Mouse (Mus musculus) limb, embryonic 11.5 days (tissue): ENCODE measurements around the gene Fars2. TPM values are rescaled to one million over a fixed set of nuclear protein-coding genes. Genes with fewer than 3 reads are reported as not detected.

Experiments
- ATAC-seq: fragments of 200-750 bp; cut with Nextera tagmentation; 2 replicates; pipeline ENCODE4 v1.8.0; 2017; ENCODE audit warnings: low read depth; ENCODE audit not compliant: insufficient number of reproducible peaks, low FRiP score, low TSS enrichment
- DNase-seq: peaks from one replicate; pipeline ENCODE4 v3.0.0-alpha.2; 2015; ENCODE audit warnings: low spot score
- H3K27ac ChIP-seq: fragments of 300-500 bp; sonication (generic); replicated peaks from 2 replicates; pipeline ENCODE4 v1.5.1; 2014; ENCODE audit warnings: low read depth, mild to moderate bottlenecking, low read length
- H3K27me3 ChIP-seq: fragments of 300-500 bp; sonication (generic); 2 replicates; pipeline ENCODE4 v1.6.1; 2014; ENCODE audit warnings: mild to moderate bottlenecking, low read length, mixed read lengths; ENCODE audit not compliant: control insufficient read depth, insufficient read depth
- H3K36me3 ChIP-seq: fragments of 300-500 bp; sonication (generic); 2 replicates; pipeline ENCODE4 v1.6.1; 2014; ENCODE audit warnings: mild to moderate bottlenecking, low read length, moderate library complexity, mixed read lengths; ENCODE audit not compliant: control insufficient read depth, insufficient read depth
- H3K4me1 ChIP-seq: fragments of 300-500 bp; sonication (generic); 2 replicates; pipeline ENCODE4 v1.6.1; 2014; ENCODE audit warnings: low read length, mixed read lengths; ENCODE audit not compliant: control insufficient read depth, insufficient read depth
- H3K4me2 ChIP-seq: fragments of 300-500 bp; sonication (generic); 2 replicates; pipeline ENCODE4 v1.6.1; 2014; ENCODE audit warnings: low read depth, mild to moderate bottlenecking, moderate library complexity; ENCODE audit not compliant: severe bottlenecking
- H3K4me3 ChIP-seq: fragments of 300-500 bp; sonication (generic); 2 replicates; pipeline ENCODE4 v1.5.1; 2014; ENCODE audit warnings: low read depth, low read length
- H3K9ac ChIP-seq: fragments of 300-500 bp; sonication (generic); 2 replicates; pipeline ENCODE4 v1.6.1; 2014; ENCODE audit warnings: mild to moderate bottlenecking, low read length
- H3K9me3 ChIP-seq: fragments of 300-500 bp; sonication (generic); 2 replicates; pipeline ENCODE4 v1.6.1; 2016; ENCODE audit warnings: low read length; ENCODE audit not compliant: control insufficient read depth
- WGBS: fragments of 180-500 bp; shearing (Covaris S2); extraction: QIAGEN DNeasy Blood & Tissue Kit; methylation state at CpG from one replicate; pipeline ENCODE4 v1.1.7; 2014; 5-methylcytosine and 5-hydroxymethylcytosine counted together
- polyA plus RNA-seq: library from polyadenylated mRNA; unstranded; fragments of >200 nt; fragmentation: Nextera tagmentation; extraction: Ambion mirVana; gene quantifications from 2 replicates; pipeline ENCODE4 v1.2.1, GENCODE M21; 2014

Fars2 gene
- polyA plus RNA-seq, 1 experiment from 2014 or later: 25.9 TPM

- DNase-seq (no peak), ATAC-seq (no peak)
- Histone ChIP-seq H3K4me3 (no peak overlapping the region), H3K9ac (no peak overlapping the region), H3K36me3 (no peaks in the 10 kb centered on the region), H3K27ac (no peak overlapping the region), H3K4me2 (no peak overlapping the region), H3K27me3 (no peaks in the 10 kb centered on the region), H3K9me3 (no peaks in the 10 kb centered on the region), H3K4me1 (no peaks in the 10 kb centered on the region)
- 64% methylated on average over 1 of the region's 1 CpGs for WGBS
Observed at GRCm38 (mm10) chr13:36623556-36623955, 506.3 kb downstream of the Fars2 start.

GRCm38 (mm10) chr13:36629154-36629553, 511.9 kb downstream of the Fars2 start:
- no peaks in the 10 kb centered on the region for H3K36me3 ChIP-seq
- no peak overlapping the region for H3K4me3 ChIP-seq
- H3K4me2 ChIP-seq: no peak overlapping the region
- H3K4me1 ChIP-seq: no peaks in the 10 kb centered on the region
- WGBS: 77% methylated on average over 1 of the region's 1 CpGs
- H3K9ac ChIP-seq: no peak overlapping the region
- H3K27me3 ChIP-seq: no peaks in the 10 kb centered on the region
- no peak for DNase-seq
- H3K9me3 ChIP-seq: no peaks in the 10 kb centered on the region
- ATAC-seq: no peak
- H3K27ac ChIP-seq: no peak overlapping the region

- Histone ChIP-seq H3K4me3 (no peak overlapping the region), H3K9ac (no peak overlapping the region), H3K4me1 (peaks cover 3% of the 10 kb centered on the region; the same call in 1 of the 2 replicates), H3K27ac (no peak overlapping the region), H3K4me2 (no peak overlapping the region), H3K9me3 (no peaks in the 10 kb centered on the region), H3K36me3 (no peaks in the 10 kb centered on the region), H3K27me3 (no peaks in the 10 kb centered on the region)
- ATAC-seq: no peak
- 14% methylated on average over 7 of the region's 7 CpGs for WGBS
- DNase-seq: no peak
Observed at GRCm38 (mm10) chr13:36648257-36648656, 531.0 kb downstream of the Fars2 start.

- Histone ChIP-seq H3K9ac (no peak overlapping the region), H3K9me3 (no peaks in the 10 kb centered on the region), H3K4me3 (no peak overlapping the region), H3K4me1 (no peaks in the 10 kb centered on the region), H3K36me3 (no peaks in the 10 kb centered on the region), H3K4me2 (no peak overlapping the region), H3K27me3 (no peaks in the 10 kb centered on the region), H3K27ac (no peak overlapping the region)
- WGBS: 77% methylated on average over 3 of the region's 3 CpGs
- no peak for ATAC-seq
- no peak for DNase-seq
Observed at GRCm38 (mm10) chr13:36654251-36654650, 537.0 kb downstream of the Fars2 start.

- no peaks in the 10 kb centered on the region for H3K27me3 ChIP-seq
- 82% methylated on average over 1 of the region's 1 CpGs for WGBS
- no peak for DNase-seq
- no peak overlapping the region for H3K27ac ChIP-seq
- H3K9me3 ChIP-seq: no peaks in the 10 kb centered on the region
- no peak overlapping the region for H3K4me3 ChIP-seq
- H3K9ac ChIP-seq: no peak overlapping the region
- ATAC-seq: no peak
- no peaks in the 10 kb centered on the region for H3K36me3 ChIP-seq
- H3K4me2 ChIP-seq: no peak overlapping the region
- H3K4me1 ChIP-seq: no peaks in the 10 kb centered on the region
Observed at GRCm38 (mm10) chr13:36679345-36679744, 562.1 kb downstream of the Fars2 start.

- DNase-seq (no peak), ATAC-seq (no peak)
- 90% methylated on average over 8 of the region's 8 CpGs for WGBS
Observed at GRCm38 (mm10) chr13:36680690-36681355, 563.6 kb downstream of the Fars2 start.

GRCm38 (mm10) chr13:36683581-36683980, 566.4 kb downstream of the Fars2 start:
- Histone ChIP-seq H3K9me3 (no peaks in the 10 kb centered on the region), H3K27me3 (no peaks in the 10 kb centered on the region), H3K27ac (no peak overlapping the region), H3K4me3 (no peak overlapping the region), H3K4me1 (no peaks in the 10 kb centered on the region), H3K4me2 (no peak overlapping the region), H3K36me3 (no peaks in the 10 kb centered on the region), H3K9ac (no peak overlapping the region)
- ATAC-seq (no peak), DNase-seq (no peak)
- 84% methylated on average over 4 of the region's 4 CpGs for WGBS

More at GRCm38 (mm10) chr13:36680690-36681355, 563.6 kb downstream of the Fars2 start:
- no peaks in the 10 kb centered on the region for H3K4me1 ChIP-seq
- H3K9me3 ChIP-seq: no peaks in the 10 kb centered on the region
- no peaks in the 10 kb centered on the region for H3K36me3 ChIP-seq
- no peak overlapping the region for H3K4me3 ChIP-seq
- H3K27me3 ChIP-seq: no peaks in the 10 kb centered on the region
- no peak overlapping the region for H3K27ac ChIP-seq
- no peak overlapping the region for H3K9ac ChIP-seq
- no peak overlapping the region for H3K4me2 ChIP-seq

GRCm38 (mm10) chr13:36695516-36696201, 578.4 kb downstream of the Fars2 start:
- Histone ChIP-seq H3K4me2 (no peak overlapping the region), H3K36me3 (no peaks in the 10 kb centered on the region), H3K4me3 (no peak overlapping the region), H3K4me1 (no peaks in the 10 kb centered on the region), H3K27me3 (no peaks in the 10 kb centered on the region), H3K9ac (no peak overlapping the region), H3K9me3 (no peaks in the 10 kb centered on the region), H3K27ac (no peak overlapping the region)
- ATAC-seq: no peak
- no peak for DNase-seq
- 72% methylated on average over 7 of the region's 7 CpGs for whole genome bisulfite sequencing
